Mouse (Mus musculus): ENCODE results near the gene Lmx1a. TPM values are rescaled to one million over a fixed set of nuclear protein-coding genes. Genes with fewer than 3 reads are reported as not detected.

Lmx1a gene
- polyA plus RNA-seq, 1 experiment, result 0.04 TPM

DNA sequence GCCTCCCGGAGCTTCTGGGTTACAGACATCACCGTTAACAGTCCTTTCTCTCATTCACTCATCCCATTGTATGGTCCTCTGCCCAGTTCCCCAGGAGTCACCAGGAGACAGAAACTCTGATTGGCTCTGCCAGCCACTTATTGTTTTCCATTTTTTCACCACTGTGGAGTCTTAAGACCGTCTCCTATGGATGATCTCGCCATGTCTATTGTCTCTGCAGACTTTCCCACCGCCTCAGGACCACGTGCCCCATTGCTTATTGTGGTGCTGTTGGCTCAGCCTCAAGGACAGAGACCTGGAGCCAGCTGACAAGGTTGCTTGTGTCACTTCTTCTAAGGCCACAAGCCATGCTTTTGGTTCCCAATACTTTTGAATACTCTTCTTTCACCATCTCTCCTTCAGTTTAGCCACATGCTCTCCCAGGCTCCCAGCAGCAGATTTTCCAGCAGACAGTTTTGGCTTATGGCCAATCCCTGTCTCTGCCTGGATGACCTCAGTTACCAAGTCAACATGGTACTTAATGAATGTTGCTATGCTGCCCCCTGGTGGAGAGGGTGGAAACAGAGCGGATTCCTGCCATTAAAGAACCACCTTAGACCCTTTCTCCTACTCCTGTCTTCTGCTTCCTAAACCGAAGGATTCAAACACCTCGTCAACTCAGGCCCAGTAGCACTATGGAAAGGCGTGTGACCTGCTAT lies 92.9 kb downstream of the Lmx1a start:
- no peak for DNase-seq (ENCODE audit: low read depth)

DNA sequence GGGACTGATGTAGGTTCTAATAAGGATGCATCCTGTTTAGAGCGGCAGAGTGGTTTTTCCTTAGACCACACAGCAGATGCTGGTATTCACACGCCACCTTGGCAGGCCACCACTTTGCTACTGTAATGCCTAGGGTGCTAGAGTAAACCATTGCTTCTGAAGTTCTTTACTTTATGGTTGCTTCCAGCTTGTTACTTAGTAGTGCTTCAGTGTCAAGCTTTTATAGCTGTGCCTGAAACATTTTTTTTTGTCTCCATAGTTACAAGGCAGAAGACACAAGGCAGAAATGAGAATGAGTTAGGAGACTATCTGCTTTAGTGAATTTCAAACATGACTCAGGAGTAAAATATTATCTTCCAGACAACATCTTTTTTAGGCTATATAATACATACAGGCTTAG lies 95.0 kb downstream of the Lmx1a start:
- no peak for DNase-seq (ENCODE audit: low read depth)

DNA sequence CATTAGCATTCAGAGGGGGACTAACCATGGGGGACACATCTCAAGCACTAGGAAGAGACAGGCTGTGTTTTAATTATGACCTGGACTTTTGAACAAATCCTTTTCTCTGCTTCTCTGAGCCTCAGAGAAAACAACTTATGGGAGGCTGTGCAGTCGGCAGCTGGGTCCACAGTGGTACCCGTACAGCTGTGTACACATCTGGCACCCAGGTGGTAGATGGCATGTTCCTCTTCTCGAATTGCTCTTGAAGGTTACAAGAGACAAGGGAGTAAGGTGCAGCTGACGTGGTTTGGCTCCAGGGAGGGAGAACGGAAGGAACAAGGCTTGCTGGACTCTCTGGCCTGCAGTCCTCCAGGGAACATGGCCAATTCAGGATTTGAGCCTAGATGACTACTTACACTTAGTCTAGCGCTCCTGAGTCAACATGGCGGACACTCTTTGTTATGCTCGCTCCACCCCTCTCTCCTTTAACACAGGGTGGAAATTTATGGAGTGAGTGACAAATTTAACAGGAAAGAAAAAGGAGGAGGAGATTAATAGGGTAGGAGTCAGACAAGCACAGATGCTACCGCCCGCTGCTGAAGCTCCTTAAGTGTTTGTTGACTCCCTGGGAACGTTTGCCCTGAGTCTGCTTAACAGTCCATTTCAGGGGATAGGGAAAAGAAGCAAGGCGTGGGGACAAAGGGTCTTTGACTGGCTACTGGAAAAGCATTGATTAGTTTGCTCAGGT lies 99.8 kb downstream of the Lmx1a start:
- DNase-seq (ENCODE audit: low read depth), result no peak

DNA sequence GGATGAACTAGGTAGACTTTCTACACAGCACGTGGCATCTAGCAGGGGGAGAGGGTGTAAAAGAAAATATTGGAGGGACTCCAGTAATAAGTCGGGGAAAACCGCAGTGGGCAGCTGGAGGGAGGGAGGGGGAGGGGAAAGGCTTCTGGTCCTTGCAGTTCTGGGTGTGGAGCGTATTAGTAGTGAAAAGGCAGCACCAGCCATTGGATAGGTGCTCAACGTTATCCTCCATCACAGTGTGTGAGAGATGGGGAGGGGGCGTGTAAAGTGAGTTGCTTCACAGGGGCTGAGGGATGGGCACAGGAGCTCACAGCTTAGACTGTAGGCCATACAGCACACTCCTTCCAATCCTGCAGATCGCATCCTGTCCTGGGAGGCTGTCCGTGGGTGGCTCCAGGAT lies 100.4 kb downstream of the Lmx1a start:
- no peak for DNase-seq (ENCODE audit: low read depth)

DNA sequence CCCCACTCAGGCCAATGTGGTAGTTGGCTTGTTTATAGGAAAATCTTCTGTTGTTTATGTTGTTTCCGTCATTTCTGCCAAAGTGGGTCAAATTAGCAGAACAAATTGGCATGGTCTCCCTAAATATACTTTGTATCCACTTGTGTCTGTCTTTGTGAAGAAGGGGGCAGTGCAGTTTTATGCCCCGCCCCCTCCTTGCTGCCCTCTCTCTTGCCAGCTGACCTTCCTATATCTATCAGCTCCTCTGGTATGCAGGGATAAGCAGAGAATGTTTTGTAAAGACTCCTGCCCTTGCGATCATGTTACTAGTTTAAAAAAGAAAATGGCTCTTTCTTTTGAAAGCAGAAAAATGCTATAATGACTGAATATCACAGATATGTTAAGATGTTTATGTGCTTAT lies 101.7 kb downstream of the Lmx1a start:
- DNase-seq (ENCODE audit: low read depth), result no peak

DNA sequence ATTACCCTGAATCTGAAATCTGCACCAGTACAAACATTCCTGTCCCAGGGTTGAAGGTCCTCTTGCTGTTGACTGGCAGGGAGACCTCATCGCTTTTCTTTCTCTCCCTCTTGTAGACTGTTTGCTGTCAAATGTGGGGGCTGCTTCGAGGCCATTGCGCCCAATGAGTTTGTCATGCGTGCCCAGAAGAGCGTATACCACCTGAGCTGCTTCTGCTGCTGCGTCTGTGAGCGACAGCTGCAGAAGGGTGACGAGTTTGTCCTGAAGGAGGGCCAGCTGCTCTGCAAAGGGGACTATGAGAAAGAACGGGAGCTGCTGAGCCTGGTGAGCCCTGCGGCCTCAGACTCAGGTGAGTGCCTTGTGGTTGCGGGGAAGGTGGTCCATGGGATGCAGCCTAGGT lies 102.2 kb downstream of the Lmx1a start:
- DNase-seq (ENCODE audit: low read depth), result no peak

DNA sequence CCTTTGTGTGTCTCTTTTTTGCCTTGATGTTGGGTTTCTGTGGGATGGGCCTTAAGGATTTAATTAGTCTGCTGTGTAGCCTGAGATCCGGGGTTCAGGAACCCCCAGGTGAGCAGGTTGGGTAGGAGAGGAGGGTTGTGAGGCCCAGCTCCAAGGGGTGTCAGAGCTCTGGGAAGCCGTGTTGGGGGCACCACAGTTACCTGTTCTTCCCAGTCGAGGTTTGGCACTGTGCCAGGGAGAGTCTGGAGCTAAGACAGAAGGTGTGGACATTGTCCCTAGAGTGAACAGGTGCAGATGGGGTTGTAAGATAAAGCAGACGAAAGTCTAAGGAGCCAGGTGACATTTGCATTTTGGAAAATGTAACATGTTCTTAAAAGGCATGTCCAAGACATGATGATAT lies 112.9 kb downstream of the Lmx1a start:
- no peak for DNase-seq (ENCODE audit: low read depth)

DNA sequence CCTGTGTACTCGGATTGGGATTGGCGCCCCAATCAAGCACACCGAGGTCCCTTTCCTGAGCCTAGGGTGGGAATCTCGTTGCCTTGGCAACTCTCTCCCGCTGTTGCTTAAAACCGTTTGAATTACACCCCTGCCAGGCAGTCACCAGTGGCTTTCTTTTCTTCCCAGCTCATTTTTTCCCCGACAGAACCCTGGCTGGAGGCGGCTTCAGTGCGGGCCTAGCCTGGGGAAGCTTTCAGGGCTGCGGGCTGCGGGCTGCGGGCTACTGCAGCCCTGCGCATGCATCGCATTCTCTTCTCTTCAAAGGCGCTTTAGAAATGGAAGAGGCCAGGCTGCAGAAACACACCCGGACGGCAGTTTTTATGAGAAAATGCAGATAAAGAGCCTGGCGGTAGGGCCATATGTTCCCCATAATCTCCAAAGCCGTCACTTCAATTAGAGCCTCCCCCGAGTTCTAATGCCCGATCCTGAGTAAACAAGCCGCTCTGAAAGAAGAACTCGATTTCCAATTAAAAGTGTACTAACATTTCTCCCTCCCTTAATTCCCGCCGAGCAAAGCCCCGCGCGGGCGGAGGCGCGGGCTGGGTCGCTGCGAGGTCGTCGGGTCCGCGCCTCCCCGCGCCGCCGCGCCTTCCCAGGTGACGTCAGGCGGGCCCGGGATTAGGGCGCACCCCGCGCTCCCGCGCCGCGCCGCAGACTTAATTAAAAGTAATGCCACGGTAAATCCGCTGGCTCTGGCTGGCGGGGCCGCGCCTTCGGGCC lies 113.7 kb downstream of the Lmx1a start:
- DNase-seq (ENCODE audit: low read depth), result no peak

DNA sequence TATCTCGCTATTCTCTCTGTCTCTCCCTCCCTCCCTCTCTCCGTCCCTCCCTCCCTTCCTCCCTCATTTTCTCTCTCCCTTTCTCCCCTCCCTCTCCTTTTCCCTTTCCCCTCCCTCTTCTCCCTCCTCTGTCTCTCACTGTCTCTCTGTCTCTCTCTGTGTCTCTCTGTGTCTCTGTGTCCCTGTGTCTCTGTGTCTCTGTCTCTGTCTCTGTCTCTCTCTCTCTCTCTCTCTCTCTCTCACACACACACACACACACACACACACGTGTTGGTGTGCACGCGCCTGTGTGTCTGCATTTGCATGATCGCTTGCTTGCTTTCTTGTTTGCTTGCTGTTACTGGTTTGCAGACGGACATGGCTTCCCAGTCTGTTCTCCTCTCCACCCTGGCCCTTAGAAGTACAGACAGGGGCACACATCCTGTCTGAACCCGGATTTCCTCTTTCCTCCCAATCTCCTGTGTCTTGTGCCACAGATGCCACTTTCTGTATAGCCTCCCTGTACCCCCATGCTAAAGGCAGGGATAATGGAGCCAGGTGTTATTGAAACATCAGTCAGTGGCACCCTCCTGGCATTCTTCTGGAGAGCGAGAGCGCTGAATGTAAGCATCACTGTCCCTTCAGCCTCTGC lies 114.4 kb downstream of the Lmx1a start:
- no peak for DNase-seq (ENCODE audit: low read depth)

DNA sequence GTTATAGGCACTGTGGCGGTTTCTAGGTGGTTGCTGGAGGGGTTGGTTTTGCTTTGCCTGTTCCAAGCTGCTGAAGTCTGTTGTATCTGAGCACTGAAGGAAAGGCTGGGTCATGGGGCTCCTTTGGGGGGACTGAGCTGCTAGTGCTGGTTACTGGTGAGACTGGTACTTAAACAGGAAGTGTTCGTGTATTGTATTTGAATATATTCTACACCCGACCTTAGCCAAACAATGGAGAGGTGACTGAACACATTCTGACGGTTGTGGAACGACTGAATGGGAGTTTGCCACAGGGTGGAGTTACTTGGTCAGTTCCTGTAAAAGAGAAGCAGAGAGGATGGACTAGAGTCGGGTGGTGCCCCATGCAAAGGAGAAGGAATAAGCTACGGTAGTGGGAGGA lies 115.8 kb downstream of the Lmx1a start:
- DNase-seq (ENCODE audit: low read depth), result no peak

DNA sequence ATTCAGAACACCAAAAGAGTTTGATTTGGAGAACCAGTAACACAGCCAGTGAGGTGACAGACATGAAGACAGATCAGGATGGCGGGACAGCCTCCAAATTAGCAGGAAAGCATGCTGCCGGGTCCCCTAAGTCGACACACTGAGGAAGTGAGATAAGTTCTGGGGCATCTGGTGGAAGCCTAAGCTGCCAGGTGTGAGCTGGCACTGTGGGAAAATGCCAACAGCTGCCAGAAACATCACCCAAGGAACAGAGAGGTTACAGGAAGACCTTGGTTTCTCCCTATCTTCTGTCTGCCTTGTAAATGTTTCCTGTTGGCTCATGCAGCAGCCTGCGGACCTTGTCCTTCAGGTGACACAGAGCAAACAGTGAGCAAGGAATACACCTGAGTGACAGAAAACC lies 122.1 kb downstream of the Lmx1a start:
- DNase-seq (ENCODE audit: low read depth), result no peak

DNA sequence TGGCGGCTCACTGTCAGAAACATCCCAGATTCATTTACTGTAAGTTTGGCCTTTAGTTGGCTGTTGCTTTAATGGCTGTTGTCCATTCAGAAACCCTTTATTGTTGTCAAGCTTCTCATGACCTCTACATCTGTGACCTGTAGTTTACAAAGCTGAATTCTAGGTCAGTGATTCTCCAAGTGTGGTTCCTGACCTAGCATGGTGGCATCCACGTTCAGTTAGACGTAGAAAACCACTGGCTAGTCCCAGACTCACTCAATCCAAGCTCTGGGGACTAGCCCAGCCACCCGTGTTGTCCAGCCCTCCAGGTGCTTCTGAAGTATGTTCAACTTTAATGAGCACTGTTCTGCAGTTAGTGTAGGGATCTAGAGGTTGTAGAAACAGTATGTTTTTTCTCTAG lies 126.1 kb downstream of the Lmx1a start:
- DNase-seq (ENCODE audit: low read depth), result no peak

DNA sequence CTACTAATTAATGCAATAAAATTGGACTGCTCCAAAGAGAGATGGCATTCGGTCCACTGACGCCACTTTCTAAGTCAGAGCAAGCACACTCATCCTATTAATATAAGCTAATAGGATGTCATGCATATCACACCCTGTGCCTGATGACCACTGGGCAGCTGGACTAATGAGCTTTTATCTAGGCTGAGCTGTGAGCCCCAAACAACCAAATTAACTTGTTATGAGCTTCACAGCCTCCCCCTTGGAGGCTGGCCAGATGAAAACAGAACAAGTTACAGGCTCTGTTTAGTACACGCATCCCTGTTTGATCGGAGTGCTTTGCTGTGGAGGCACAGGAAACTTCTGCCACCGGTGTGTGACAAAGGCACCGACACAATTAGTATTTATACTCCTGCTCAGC lies 128.0 kb downstream of the Lmx1a start:
- DNase-seq (ENCODE audit: low read depth), result no peak

DNA sequence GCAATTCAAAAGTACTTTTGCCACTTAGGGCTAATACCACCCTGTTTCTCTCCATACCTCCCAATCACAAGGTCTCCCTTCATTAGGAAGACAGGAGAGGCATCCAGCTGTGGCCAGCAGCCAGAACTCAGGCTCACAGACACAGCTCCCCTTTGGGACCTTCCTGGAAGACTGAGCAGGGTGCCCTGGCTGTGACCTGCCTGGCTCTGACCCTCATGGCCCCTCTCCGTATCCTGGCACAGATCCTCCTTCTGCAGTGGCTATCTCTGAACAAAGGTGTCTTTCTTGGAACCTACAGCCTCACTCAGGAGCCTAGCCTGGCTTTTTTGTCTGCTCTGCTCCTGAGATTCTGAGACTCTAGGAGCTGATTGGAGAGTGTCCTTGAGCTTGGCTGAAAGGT lies 128.6 kb downstream of the Lmx1a start:
- no peak for DNase-seq (ENCODE audit: low read depth)

DNA sequence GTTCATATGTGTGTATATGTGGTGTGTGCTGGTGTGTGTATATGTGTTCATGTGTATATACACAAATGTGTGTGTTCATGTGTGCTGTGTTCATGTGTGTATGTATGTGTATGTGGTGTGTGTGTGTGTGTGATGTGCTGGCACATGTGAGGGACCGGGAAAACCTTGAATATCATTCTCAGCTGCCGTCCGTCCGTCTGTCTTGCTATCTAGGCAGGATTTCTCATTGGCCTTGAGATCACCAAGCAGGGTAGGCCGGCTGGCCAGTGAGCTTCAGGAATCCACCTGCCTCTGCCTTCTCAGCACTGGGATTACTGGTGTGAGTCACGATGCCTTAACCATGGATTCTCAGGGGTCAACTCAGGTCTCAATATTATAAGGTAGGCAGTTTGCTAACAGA lies 131.0 kb downstream of the Lmx1a start:
- DNase-seq (ENCODE audit: low read depth), result no peak

DNA sequence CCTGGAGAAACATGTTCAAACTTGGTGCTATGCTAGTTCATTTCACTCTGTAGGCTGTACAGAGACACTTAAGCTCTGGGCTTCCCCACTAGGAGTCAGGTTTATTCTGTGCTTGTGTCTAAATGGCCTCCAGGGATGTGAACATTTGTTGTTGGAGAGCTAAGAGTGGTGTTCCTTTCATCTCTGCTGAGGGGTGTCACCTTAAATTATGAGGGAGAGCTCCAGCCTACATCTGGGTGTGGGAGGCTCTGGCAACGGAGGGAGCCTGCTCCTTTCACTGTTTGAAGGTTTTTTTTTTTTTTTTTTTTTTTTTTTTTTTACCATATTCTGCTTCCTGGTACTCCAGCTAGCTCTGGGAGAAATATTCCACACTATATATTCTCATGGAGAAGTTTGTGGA lies 132.1 kb downstream of the Lmx1a start:
- no peak for DNase-seq (ENCODE audit: low read depth)

DNA sequence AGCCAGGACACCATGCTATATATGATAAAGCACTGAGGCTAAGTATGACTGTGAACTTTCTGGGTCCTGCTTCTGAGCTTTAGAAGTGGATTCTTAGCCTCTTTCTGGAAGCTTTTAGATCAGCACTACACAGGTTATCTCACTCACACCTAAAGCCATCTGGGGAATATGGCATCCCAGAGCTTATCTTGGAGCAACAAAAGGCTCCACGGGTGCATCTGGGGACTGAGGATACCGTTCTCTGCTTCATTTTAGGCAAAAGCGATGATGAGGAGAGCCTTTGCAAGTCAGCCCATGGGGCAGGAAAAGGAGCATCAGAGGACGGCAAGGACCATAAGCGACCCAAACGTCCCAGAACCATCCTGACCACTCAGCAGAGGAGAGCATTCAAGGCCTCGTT lies 141.3 kb downstream of the Lmx1a start:
- DNase-seq (ENCODE audit: low read depth), result no peak

DNA sequence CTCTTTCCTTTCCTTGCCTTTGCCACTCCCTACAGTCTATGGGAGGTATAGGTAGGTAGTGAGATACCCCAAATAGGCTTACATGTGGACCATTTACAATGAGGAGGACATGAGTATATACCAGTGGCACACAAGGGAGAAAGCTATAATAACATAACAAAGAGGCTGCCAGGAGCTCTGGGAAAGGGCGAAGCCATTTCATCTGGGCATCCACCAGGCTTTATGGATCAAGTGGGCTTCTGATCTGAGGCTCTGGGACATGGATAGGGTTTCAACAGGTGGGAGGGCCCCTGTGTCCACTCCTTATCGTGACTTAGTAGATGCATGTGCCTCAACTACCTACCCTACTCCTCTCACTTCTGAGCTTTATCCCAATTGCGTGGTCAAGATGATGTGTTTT lies 142.6 kb downstream of the Lmx1a start:
- no peak for DNase-seq (ENCODE audit: low read depth)

DNA sequence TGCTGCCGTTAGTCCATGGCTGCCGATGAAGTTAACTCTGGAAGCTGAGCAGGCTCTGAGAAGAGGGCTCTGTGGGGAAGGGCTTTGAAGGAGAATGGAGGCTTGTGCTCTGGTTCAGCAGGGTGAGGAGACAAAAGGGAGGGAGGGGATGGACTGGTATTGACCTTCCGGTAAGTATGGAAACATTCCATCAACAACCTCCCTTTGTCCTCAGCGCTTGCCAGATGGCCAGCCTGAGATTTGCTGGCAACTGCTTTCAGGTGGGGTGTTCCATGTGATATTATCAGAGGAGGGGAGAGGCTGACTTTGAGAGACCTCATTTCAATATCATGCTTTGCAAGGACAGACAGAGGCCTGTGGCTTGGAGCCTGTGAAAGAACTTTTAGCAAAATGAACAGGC lies 165.8 kb downstream of the Lmx1a start:
- no peak for DNase-seq (ENCODE audit: low read depth)

DNA sequence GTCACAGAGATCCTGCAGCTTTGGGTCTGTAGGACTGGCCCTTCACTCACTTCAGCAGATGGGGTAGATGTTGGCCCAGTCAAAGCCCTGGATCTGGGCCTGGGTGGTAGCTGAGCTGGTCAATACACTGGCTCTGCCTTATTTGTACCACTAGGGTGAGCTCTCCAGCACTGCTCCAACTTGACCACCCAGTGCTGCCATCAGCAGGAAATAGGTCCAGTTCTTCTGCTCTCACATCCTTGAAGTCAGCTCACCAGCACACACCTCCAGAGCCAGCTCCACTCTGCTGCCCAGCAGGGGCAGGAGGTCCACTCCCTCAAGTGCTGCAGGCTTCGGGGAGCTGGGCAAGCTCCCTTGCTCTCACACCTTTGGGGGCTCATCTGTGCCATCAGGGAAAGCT lies 183.0 kb downstream of the Lmx1a start:
- DNase-seq (ENCODE audit: low read depth), result no peak

DNA sequence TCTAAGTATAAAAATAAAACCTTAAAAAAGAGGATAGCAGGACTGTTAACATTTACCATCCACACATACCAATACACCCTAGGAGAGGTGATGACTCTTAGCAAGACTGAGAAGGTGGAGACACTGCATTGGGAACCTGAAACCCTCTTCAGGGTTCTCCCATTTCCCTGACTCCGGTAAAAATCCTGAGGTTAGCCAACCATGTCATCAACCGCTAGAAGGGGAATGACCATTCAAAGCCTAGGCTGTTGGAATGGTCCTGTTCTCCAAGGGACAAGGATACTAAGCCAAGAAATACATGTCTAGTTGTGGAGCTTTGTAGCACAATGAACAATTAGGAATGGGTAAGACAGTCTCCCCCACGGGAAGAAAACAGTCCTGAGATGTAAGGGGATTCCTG lies 185.1 kb downstream of the Lmx1a start:
- no peak for DNase-seq (ENCODE audit: low read depth)

DNA sequence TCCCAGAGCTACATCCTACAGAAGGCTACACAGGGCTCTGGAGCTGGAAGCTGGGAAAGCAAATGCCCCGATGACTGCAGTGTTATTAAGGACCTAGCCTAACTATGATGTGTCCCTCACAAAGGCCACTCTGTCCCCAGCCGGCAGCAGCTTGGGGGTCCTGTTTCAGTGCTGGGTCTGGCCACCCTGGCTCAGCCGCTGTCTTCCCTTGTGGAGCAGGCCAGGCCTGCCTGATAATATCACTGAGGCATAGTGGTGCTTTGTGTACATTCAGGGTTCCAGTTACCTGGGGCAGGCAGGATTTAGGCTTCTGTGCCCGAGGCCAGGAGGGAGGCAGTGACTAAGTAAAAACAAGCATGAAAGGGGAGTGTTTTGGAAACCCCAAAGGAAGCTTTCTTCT lies 188.9 kb downstream of the Lmx1a start:
- DNase-seq (ENCODE audit: low read depth), result no peak

DNA sequence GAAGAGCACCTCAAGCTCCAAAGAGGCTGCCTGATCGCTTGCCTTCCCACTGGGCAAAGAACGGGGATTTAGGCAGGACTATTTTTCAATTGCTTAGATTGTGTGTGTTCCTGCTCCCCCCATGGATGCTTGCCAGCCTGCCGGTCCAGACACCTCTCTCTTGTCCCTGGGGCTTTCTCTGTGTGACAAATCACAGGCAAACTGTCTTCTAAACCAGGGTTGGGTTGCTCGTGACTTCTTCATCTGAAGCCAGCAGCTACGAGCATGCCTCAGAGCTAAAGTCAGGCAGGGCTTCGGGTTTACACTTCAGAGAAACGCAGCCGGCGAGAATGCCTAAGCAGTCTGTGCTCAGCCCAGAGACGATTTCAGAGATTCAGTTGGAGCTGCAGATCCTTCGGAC lies 189.3 kb downstream of the Lmx1a start:
- DNase-seq (ENCODE audit: low read depth), result no peak
